ENCODE assay signal across 29 mouse cellular contexts in the genomic region with DNA sequence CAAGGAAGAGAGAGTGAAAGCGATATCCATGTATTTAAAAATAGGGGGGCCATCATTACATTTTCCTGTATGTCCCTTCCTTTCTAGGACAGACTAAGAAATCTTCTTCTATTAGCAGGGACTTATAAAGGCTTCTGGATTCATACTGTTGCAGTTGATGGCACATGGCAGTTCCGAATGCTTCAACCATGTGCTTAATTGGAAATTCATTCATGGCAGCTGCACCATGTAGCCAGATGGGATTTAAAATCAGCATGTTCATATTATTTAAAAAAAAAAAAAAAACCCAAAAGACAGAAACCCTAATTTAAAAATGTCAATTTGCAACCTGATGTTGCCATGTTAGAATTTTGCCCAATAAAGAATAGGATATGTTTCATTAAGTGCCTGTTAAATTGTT. TPM values are rescaled to one million over a fixed set of nuclear protein-coding genes. Genes with fewer than 3 reads are reported as not detected.
A peak's percentile ranks its signal among the peaks of the same experiment; 100 is the strongest.
DNase-seq lines count a peak whose midpoint lies in the region; ATAC-seq and TF ChIP-seq lines count a peak whose summit lies in the region.
"Had no signal": no experiment of that assay in that cellular context is flagged by ENCODE, and none has a peak within 500 bp of the region (broad histone marks: within the 10 kb centered on the region; RNA-seq: fewer than 3 reads in every experiment).

No protein-coding gene starts in this region.

- TF ChIP-seq POLR2A in brain, embryonic 14.5 days (IDR thresholded peaks at IDR 0.05; ENCODE audit: borderline replicate concordance, extremely low read depth, insufficient read depth, insufficient read length, poor library complexity, severe bottlenecking): no peak

- ATAC-seq in forebrain, embryonic 16.5 days: peak; percentile 71
- no peak for ATAC-seq in forebrain, embryonic 12.5 days (ENCODE audit: low FRiP score)
- ATAC-seq in stomach, embryonic 15.5 days (ENCODE audit: insufficient read depth, low FRiP score, low read depth): no peak
- ATAC-seq: intestine, postnatal 0 days; midbrain, embryonic 16.5 days; Patski had no signal

- no peak for TF ChIP-seq CTCF in brain, embryonic 14.5 days (IDR thresholded peaks at IDR 0.05; ENCODE audit: borderline replicate concordance, extremely low read depth, insufficient read depth, insufficient read length)

- no peak overlapping the region for H3K4me3 ChIP-seq in forebrain, embryonic 16.5 days (replicated peaks; ENCODE audit: low read length)
- H3K4me3 ChIP-seq in forebrain, embryonic 12.5 days (replicated peaks): no peak overlapping the region
- H3K4me3 ChIP-seq in stomach, embryonic 15.5 days (replicated peaks): no peak overlapping the region
- H3K4me3 ChIP-seq: embryonic facial prominence, embryonic 12.5 days; heart, embryonic 13.5 days; limb, embryonic 12.5 days; liver, embryonic 15.5 days; neural tube, embryonic 12.5 days had no signal

- H3K4me2 ChIP-seq in forebrain, embryonic 16.5 days (ENCODE audit: low read length): no peak overlapping the region
- no peak overlapping the region for H3K4me2 ChIP-seq in forebrain, embryonic 12.5 days
- no peak overlapping the region for H3K4me2 ChIP-seq in stomach, embryonic 15.5 days
- H3K4me2 ChIP-seq: embryonic facial prominence, embryonic 12.5 days; heart, embryonic 13.5 days; hindbrain, embryonic 14.5 days; limb, embryonic 12.5 days; liver, embryonic 15.5 days; lung, embryonic 14.5 days; neural tube, embryonic 12.5 days had no signal

- no peaks in the 10 kb centered on the region for H3K27me3 ChIP-seq in forebrain, embryonic 16.5 days (replicated peaks; ENCODE audit: control insufficient read depth, insufficient read depth, low read length)
- H3K27me3 ChIP-seq in forebrain, embryonic 12.5 days: no peaks in the 10 kb centered on the region
- H3K27me3 ChIP-seq in stomach, embryonic 15.5 days (replicated peaks): no peaks in the 10 kb centered on the region
- H3K27me3 ChIP-seq: embryonic facial prominence, embryonic 12.5 days; heart, embryonic 13.5 days; limb, embryonic 12.5 days; liver, embryonic 15.5 days; neural tube, embryonic 12.5 days; Patski had no signal

- peaks cover 8% of the 10 kb centered on the region; the same call in 1 of the 2 replicates for H3K4me1 ChIP-seq in forebrain, embryonic 16.5 days (replicated peaks; ENCODE audit: control insufficient read depth, insufficient read depth, low read length)
- H3K4me1 ChIP-seq in forebrain, embryonic 12.5 days: no peaks in the 10 kb centered on the region
- peaks cover 8% of the 10 kb centered on the region; the same call in 1 of the 2 replicates for H3K4me1 ChIP-seq in stomach, embryonic 15.5 days
- H3K4me1 ChIP-seq: embryonic facial prominence, embryonic 12.5 days; liver, embryonic 15.5 days; neural tube, embryonic 12.5 days had no signal

- no peaks in the 10 kb centered on the region for H3K36me3 ChIP-seq in forebrain, embryonic 16.5 days (ENCODE audit: control insufficient read depth, insufficient read depth)
- no peaks in the 10 kb centered on the region for H3K36me3 ChIP-seq in forebrain, embryonic 12.5 days (replicated peaks)
- H3K36me3 ChIP-seq in stomach, embryonic 15.5 days: no peaks in the 10 kb centered on the region
- H3K36me3 ChIP-seq: embryonic facial prominence, embryonic 12.5 days; heart, embryonic 13.5 days; limb, embryonic 12.5 days; liver, embryonic 15.5 days; neural tube, embryonic 12.5 days had no signal

- H3K9ac ChIP-seq in forebrain, embryonic 16.5 days (replicated peaks; ENCODE audit: low read depth, low read length): no peak overlapping the region
- H3K9ac ChIP-seq in forebrain, embryonic 12.5 days: no peak overlapping the region
- H3K9ac ChIP-seq in stomach, embryonic 15.5 days: no peak overlapping the region
- H3K9ac ChIP-seq: embryonic facial prominence, embryonic 12.5 days; heart, embryonic 13.5 days; hindbrain, embryonic 14.5 days; limb, embryonic 12.5 days; liver, embryonic 15.5 days; lung, embryonic 14.5 days; neural tube, embryonic 12.5 days had no signal

- H3K9me3 ChIP-seq in forebrain, embryonic 16.5 days (ENCODE audit: control insufficient read depth, low read length): no peaks in the 10 kb centered on the region
- H3K9me3 ChIP-seq in forebrain, embryonic 12.5 days: no peaks in the 10 kb centered on the region
- H3K9me3 ChIP-seq in stomach, embryonic 15.5 days: no peaks in the 10 kb centered on the region
- H3K9me3 ChIP-seq: embryonic facial prominence, embryonic 12.5 days; heart, embryonic 13.5 days; limb, embryonic 12.5 days; liver, embryonic 15.5 days; neural tube, embryonic 12.5 days had no signal

- WGBS in forebrain, embryonic 16.5 days: 59% methylated on average over 2 of the region's 2 CpGs
- 92% methylated on average over 2 of the region's 2 CpGs for WGBS in forebrain, embryonic 12.5 days
- WGBS in stomach, embryonic 15.5 days: 55% methylated on average over 2 of the region's 2 CpGs

- H3K27ac ChIP-seq in forebrain, embryonic 16.5 days (ENCODE audit: low read length): peak overlapping the region; percentile 73
- no peak overlapping the region for H3K27ac ChIP-seq in forebrain, embryonic 12.5 days
- H3K27ac ChIP-seq in stomach, embryonic 15.5 days: 0 out of 2 replicates have a peak overlapping the region, but pooled peaks have one; percentile 19
- H3K27ac ChIP-seq: embryonic facial prominence, embryonic 12.5 days; heart, embryonic 13.5 days; hindbrain, embryonic 14.5 days; limb, embryonic 12.5 days; liver, embryonic 15.5 days; neural tube, embryonic 12.5 days had no signal

- peak; percentile 25 to 33 for DNase-seq in layer of hippocampus, adult 8-10 months (ENCODE audit: low spot score in 2 of 2)
- no peak for DNase-seq in layer of hippocampus, adult 9-10 months (ENCODE audit: low spot score)
- DNase-seq in brain, embryonic 14.5 days (ENCODE audit: low read depth): peak; percentile 75
- DNase-seq in left cerebral cortex, adult 9 months (ENCODE audit: low spot score in 2 of 2): no peak
- DNase-seq: adrenal gland, postnatal 10 days; cerebellum, adult 11-12 months; cerebellum, adult 9-11 months; embryo, embryonic 11 days; gastrocnemius, postnatal 10 days; heart, postnatal 10 days; kidney, adult 9 months; kidney, postnatal 25 days; lung, embryonic 14.5 days; lung, postnatal 14 days; retina, postnatal 1 day; right cerebral cortex, postnatal 25 days; thymus, postnatal 4 days had no signal

RNA-seq across cellular contexts. Expression of gene Fam168a, which starts 37.9 kb away (rescaled TPM):
- polyA plus RNA-seq in forebrain, embryonic 16.5 days (2015; fragmentation: Nextera tagmentation; extraction: Ambion mirVana): 118 and 119 TPM in 2 replicates
- polyA plus RNA-seq in forebrain, embryonic 12.5 days (2016; fragmentation: Nextera tagmentation; extraction: Ambion mirVana): 63.9 and 72.6 TPM in 2 replicates
- 100 to 1,000 TPM; 199 to 225 (median 213) TPM for total RNA-seq in layer of hippocampus, adult 8-10 months (2022)
- 150 and 158 TPM in 2 replicates for polyA plus RNA-seq in brain, embryonic 14.5 days (2012; rRNA removed)
- polyA plus RNA-seq in stomach, embryonic 15.5 days (2015; fragmentation: Nextera tagmentation; extraction: Ambion mirVana): 33.3 and 39.0 TPM in 2 replicates

Comparison
In these comparisons a context has a peak if more than half of its experiments do, and no peak if none do; other contexts are left out.
1. DNase-seq: peak in layer of hippocampus, adult 8-10 months (2 of 2) and brain, embryonic 14.5 days (single experiment); none in layer of hippocampus, adult 9-10 months (single experiment) and left cerebral cortex, adult 9 months (0 of 2).